Mouse (Mus musculus) megakaryocyte, embryonic 14.5 days (primary cell): ENCODE measurements around the gene Cacna1b. TPM values are rescaled to one million over a fixed set of nuclear protein-coding genes. Genes with fewer than 3 reads are reported as not detected.

ENCODE experiments used
- H3K27me3 ChIP-seq: replicated peaks from 2 replicates; pipeline ENCODE3; 2012; ENCODE audit warnings: inconsistent platforms
- H3K36me3 ChIP-seq: replicated peaks from 2 replicates; pipeline ENCODE3; 2012; ENCODE audit warnings: low read length, inconsistent platforms, mixed read lengths
- H3K4me1 ChIP-seq: 2 replicates; pipeline ENCODE4 v1.6.1; 2012; ENCODE audit warnings: inconsistent platforms
- H3K4me3 ChIP-seq: replicated peaks from 2 replicates; pipeline ENCODE3; 2012; ENCODE audit warnings: moderate library complexity, mild to moderate bottlenecking, inconsistent platforms
- H3K9me3 ChIP-seq: 2 replicates; pipeline ENCODE4 v1.6.1; 2012; ENCODE audit warnings: inconsistent platforms
- FLI1 ChIP-seq: IDR thresholded peaks from 2 replicates; pipeline ENCODE4 v1.6.1; 2012; ENCODE audit warnings: low read length, inconsistent platforms, mixed read lengths
- GATA1 ChIP-seq: IDR thresholded peaks from 3 replicates; pipeline ENCODE4 v1.6.1; 2012; ENCODE audit warnings: mixed read lengths, low read length, inconsistent platforms, borderline replicate concordance
- polyA plus RNA-seq: library from polyadenylated mRNA; stranded (reverse); fragments of >175 nt; gene quantifications from 2 replicates; pipeline ENCODE4 v1.2.3, GENCODE M21; 2012; ENCODE audit warnings: low replicate concordance; ENCODE audit not compliant: insufficient read depth

Cacna1b gene
- polyA plus RNA-seq, 1 experiment = 0.06 TPM

GRCm38 (mm10) chr2:24561946-24562345 lies 201.0 kb downstream of the Cacna1b start:
- TF ChIP-seq GATA1 (no peak), FLI1 (no peak)

GRCm38 (mm10) chr2:24560201-24560600 lies 202.8 kb downstream of the Cacna1b start:
- Histone ChIP-seq H3K4me1 (0 out of 2 replicates have a peak, but pooled peaks cover 4% of the 10 kb centered on the region), H3K36me3 (no peaks in the 10 kb centered on the region), H3K4me3 (no peak overlapping the region), H3K9me3 (no peaks in the 10 kb centered on the region), H3K27me3 (no peaks in the 10 kb centered on the region)
- TF ChIP-seq FLI1 (no peak), GATA1 (no peak)

More at GRCm38 (mm10) chr2:24561946-24562345, 201.0 kb downstream of the Cacna1b start:
- no peaks in the 10 kb centered on the region for H3K9me3 ChIP-seq
- 0 out of 2 replicates have a peak, but pooled peaks cover 4% of the 10 kb centered on the region for H3K4me1 ChIP-seq
- no peak overlapping the region for H3K4me3 ChIP-seq
- peaks cover 3% of the 10 kb centered on the region for H3K27me3 ChIP-seq
- H3K36me3 ChIP-seq = no peaks in the 10 kb centered on the region

DNA sequence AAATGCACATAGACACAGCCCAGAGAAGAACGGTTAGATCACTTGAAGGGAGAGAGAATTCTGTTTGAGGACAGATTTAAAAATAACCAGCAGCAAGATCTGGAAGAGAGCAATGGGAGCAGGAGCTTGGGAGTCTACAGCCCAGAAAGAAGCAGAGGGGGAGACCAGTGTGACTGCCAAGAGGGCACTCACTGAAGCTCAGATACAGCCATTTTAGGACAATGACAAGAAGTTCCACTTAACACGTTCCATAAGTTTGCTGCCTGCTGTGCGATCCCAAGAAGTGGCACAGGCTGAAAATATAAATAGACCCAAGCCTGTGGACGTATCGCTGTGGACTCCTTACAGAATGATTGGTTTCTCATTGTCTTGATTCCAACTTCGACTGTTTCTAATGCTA lies 206.6 kb downstream of the Cacna1b start:
- no peaks in the 10 kb centered on the region for H3K4me1 ChIP-seq
- TF ChIP-seq FLI1 (no peak), GATA1 (no peak)
- no peaks in the 10 kb centered on the region for H3K36me3 ChIP-seq
- no peaks in the 10 kb centered on the region for H3K27me3 ChIP-seq
- H3K4me3 ChIP-seq = no peak overlapping the region
- H3K9me3 ChIP-seq = no peaks in the 10 kb centered on the region

GRCm38 (mm10) chr2:24553962-24554361 lies 209.0 kb downstream of the Cacna1b start:
- Histone ChIP-seq H3K4me3 (no peak overlapping the region), H3K27me3 (no peaks in the 10 kb centered on the region), H3K36me3 (no peaks in the 10 kb centered on the region), H3K4me1 (no peaks in the 10 kb centered on the region), H3K9me3 (no peaks in the 10 kb centered on the region)
- no peak for TF ChIP-seq GATA1
- TF ChIP-seq FLI1 = no peak

Other genes with a start within 250 kb of the Cacna1b start
- 20.7 and 41.8 TPM in 2 replicates for gene Ehmt1, start 156.5 kb upstream of the Cacna1b start, polyA plus RNA-seq
- 61.7 and 82.8 TPM in 2 replicates for gene Arrdc1, start 172.1 kb upstream of the Cacna1b start, polyA plus RNA-seq
- gene Zmynd19, start 186.6 kb upstream of the Cacna1b start, polyA plus RNA-seq = 2.9 and 5.7 TPM in 2 replicates
- 10.2 and 14.3 TPM in 2 replicates for gene Dph7, start 199.2 kb upstream of the Cacna1b start, polyA plus RNA-seq
- 26.6 and 65.1 TPM in 2 replicates for gene Mrpl41, start 211.9 kb upstream of the Cacna1b start, polyA plus RNA-seq
- 1.5 and 7.1 TPM in 2 replicates for gene Pnpla7, start 212.9 kb upstream of the Cacna1b start, polyA plus RNA-seq